Comparison of ENCODE assay signal across 9 mouse cellular contexts in the genomic region with DNA sequence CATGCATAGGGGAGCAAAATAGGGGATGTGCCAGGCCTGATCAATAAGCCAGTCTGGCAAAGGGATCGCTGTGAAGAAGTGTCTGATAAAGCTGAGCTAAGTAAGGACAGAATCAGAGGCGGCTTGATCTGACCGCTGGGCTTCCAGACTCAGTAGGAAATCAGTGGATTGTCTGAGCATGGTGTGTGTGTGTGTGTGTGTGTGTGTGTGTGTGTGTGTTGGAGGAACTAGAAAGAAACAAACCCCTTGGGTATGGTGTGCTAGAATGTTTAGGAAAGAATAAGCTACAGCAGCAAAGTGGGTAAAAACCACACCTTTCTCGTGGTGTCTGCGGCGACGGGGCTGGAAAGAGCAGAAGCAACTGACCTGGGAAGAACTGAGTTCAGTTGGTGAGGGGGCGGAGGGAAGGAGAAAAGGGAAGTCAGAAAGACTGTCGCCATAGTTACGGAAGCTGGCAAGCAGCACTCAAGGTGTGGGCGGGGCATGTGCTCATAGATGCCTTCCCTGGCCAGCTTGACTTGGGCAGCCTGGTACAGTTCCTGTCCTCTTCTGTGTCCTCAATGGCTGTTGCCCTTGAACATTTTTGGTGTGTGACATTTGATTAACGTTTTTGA. TPM values are rescaled to one million over a fixed set of nuclear protein-coding genes. Genes with fewer than 3 reads are reported as not detected.
DNase-seq lines count a peak whose midpoint lies in the region; ATAC-seq and TF ChIP-seq lines count a peak whose summit lies in the region.
"Had no signal": no experiment of that assay in that cellular context is flagged by ENCODE, and none has a peak within 500 bp of the region (broad histone marks: within the 10 kb centered on the region; RNA-seq: fewer than 3 reads in every experiment).

No protein-coding gene starts in this region.

- no peak overlapping the region for H3K27ac ChIP-seq in cerebellum, adult 2 months (ENCODE audit: insufficient read depth, low read length)
- H3K27ac ChIP-seq in liver, embryonic 11.5 days (ENCODE audit: low read depth, low read length), result no peak overlapping the region
- no peak overlapping the region for H3K27ac ChIP-seq in stomach, postnatal 0 days (replicated peaks)

- H3K4me3 ChIP-seq in cerebellum, adult 2 months (replicated peaks; ENCODE audit: insufficient read depth, low read depth, low read length), result peak overlapping the region; percentile 30
- no peak overlapping the region for H3K4me3 ChIP-seq in liver, embryonic 11.5 days (ENCODE audit: low read depth, low read length)
- no peak overlapping the region for H3K4me3 ChIP-seq in stomach, postnatal 0 days (ENCODE audit: low read depth, low read length)

- no peak for TF ChIP-seq POLR2A in cerebellum, adult 2 months (IDR thresholded peaks at IDR 0.05; ENCODE audit: borderline replicate concordance, insufficient read depth, low read length)

- no peak for TF ChIP-seq EP300 in stomach, postnatal 0 days (optimal IDR thresholded peaks at IDR 0.05)

- H3K27me3 ChIP-seq in cerebellum, adult 2 months (ENCODE audit: control insufficient read depth, insufficient read depth, low read length), result no peaks in the 10 kb centered on the region
- H3K27me3 ChIP-seq in liver, embryonic 11.5 days (replicated peaks; ENCODE audit: control insufficient read depth, insufficient read depth, low read length), result no peaks in the 10 kb centered on the region
- H3K27me3 ChIP-seq in stomach, postnatal 0 days (ENCODE audit: control insufficient read depth, insufficient read depth, low read length), result no peaks in the 10 kb centered on the region

- no peaks in the 10 kb centered on the region for H3K36me3 ChIP-seq in liver, embryonic 11.5 days (ENCODE audit: control insufficient read depth, insufficient read depth, low read length)
- no peaks in the 10 kb centered on the region for H3K36me3 ChIP-seq in stomach, postnatal 0 days (ENCODE audit: control insufficient read depth, insufficient read depth, low read length)

- DNase-seq in cerebellum, adult 2 months, result peak; percentile 29 to 43
- DNase-seq in cerebellum, adult 8-10 months, result no peak
- peak; percentile 60 for DNase-seq in c-Kit-positive CD71-negative TER-119-negative erythroid progenitor cells, embryonic 14.5 days (ENCODE audit: low read depth)
- peak; percentile 68 for DNase-seq in kidney, postnatal 10 days
- no peak for DNase-seq in liver, embryonic 11.5 days (ENCODE audit: low spot score)
- DNase-seq in stomach, postnatal 0 days (ENCODE audit: low spot score), result peak; percentile 49

- peaks cover 6% of the 10 kb centered on the region; the same call in 1 of the 2 replicates for H3K4me1 ChIP-seq in cerebellum, adult 2 months (ENCODE audit: control insufficient read depth, insufficient read depth, low read length)
- H3K4me1 ChIP-seq in liver, embryonic 11.5 days (replicated peaks; ENCODE audit: control insufficient read depth, insufficient read depth, low read length), result peaks cover 5% of the 10 kb centered on the region
- H3K4me1 ChIP-seq in stomach, postnatal 0 days (replicated peaks; ENCODE audit: control insufficient read depth, insufficient read depth), result 0 out of 2 replicates have a peak, but pooled peaks cover 3% of the 10 kb centered on the region

- H3K9ac ChIP-seq in liver, embryonic 11.5 days (ENCODE audit: low read depth, low read length), result no peak overlapping the region
- H3K9ac ChIP-seq in stomach, postnatal 0 days (ENCODE audit: low read length), result no peak overlapping the region

- peak; percentile 98 for ATAC-seq in granulocyte monocyte progenitor cell, adult 5-6 weeks (replicated peaks; ENCODE audit: poor library complexity, severe bottlenecking)
- peak; percentile 59 for ATAC-seq in liver, embryonic 11.5 days (replicated peaks; ENCODE audit: low FRiP score)
- ATAC-seq in monocyte, adult 5-6 weeks (replicated peaks; ENCODE audit: insufficient number of reproducible peaks, low FRiP score, low TSS enrichment, poor library complexity, severe bottlenecking), result peak; percentile 96
- no peak for ATAC-seq in stomach, postnatal 0 days (ENCODE audit: low FRiP score, low TSS enrichment)

- 18% methylated on average over 12 of the region's 12 CpGs for WGBS in cerebellum, adult 2 months
- 26% methylated on average over 12 of the region's 12 CpGs for WGBS in liver, embryonic 11.5 days
- WGBS in stomach, postnatal 0 days, result 28% methylated on average over 12 of the region's 12 CpGs

- peak overlapping the region; percentile 42 for H3K4me2 ChIP-seq in liver, embryonic 11.5 days
- no peak overlapping the region for H3K4me2 ChIP-seq in stomach, postnatal 0 days (replicated peaks; ENCODE audit: low read depth)

- TF ChIP-seq CTCF in cerebellum, adult 2 months (IDR thresholded peaks at IDR 0.05; ENCODE audit: borderline replicate concordance, insufficient read depth, low read depth, low read length), result no peak
- no peak for TF ChIP-seq CTCF in stomach, postnatal 0 days (IDR thresholded peaks at IDR 0.05; ENCODE audit: low read depth)

- no peaks in the 10 kb centered on the region for H3K9me3 ChIP-seq in liver, embryonic 11.5 days (ENCODE audit: control insufficient read depth, low read length)
- no peaks in the 10 kb centered on the region for H3K9me3 ChIP-seq in stomach, postnatal 0 days (ENCODE audit: control insufficient read depth, low read length)

RNA-seq across cellular contexts. Expression of a gene that starts 2.6 kb away (rescaled TPM):
- polyA plus RNA-seq in cerebellum, adult 2 months (2012; rRNA removed), result not detected in 2 replicates
- not detected in 2 replicates for total RNA-seq in granulocyte monocyte progenitor cell, adult 5-6 weeks (2014; fragmentation: Nextera tagmentation)
- not detected in 2 replicates for total RNA-seq in granulocyte monocyte progenitor cell, adult 5-6 weeks (2017)
- polyA plus RNA-seq in liver, embryonic 11.5 days (2014; fragmentation: Nextera tagmentation; extraction: Ambion mirVana), result not detected in 2 replicates
- total RNA-seq in monocyte, adult 5-6 weeks (2017), result not detected in 3 replicates
- polyA plus RNA-seq in stomach, postnatal 0 days (2015; fragmentation: Nextera tagmentation; extraction: Ambion mirVana), result not detected in 2 replicates
- polyA plus RNA-seq: intestine, embryonic 14.5 days had no signal

RNA-seq across cellular contexts. Expression of a gene that starts 22.7 kb away (rescaled TPM):
- polyA plus RNA-seq in cerebellum, adult 2 months (2012; rRNA removed), result 76.6 and 78.0 TPM in 2 replicates
- total RNA-seq in granulocyte monocyte progenitor cell, adult 5-6 weeks (2014; fragmentation: Nextera tagmentation), result 86.1 and 90.9 TPM in 2 replicates
- 70.5 and 74.0 TPM in 2 replicates for total RNA-seq in granulocyte monocyte progenitor cell, adult 5-6 weeks (2017)
- 109 and 120 TPM in 2 replicates for polyA plus RNA-seq in liver, embryonic 11.5 days (2014; fragmentation: Nextera tagmentation; extraction: Ambion mirVana)
- total RNA-seq in monocyte, adult 5-6 weeks (2017), result 8.5 to 17.6 TPM (median 9.9 TPM) in 3 replicates
- 55.7 and 60.9 TPM in 2 replicates for polyA plus RNA-seq in stomach, postnatal 0 days (2015; fragmentation: Nextera tagmentation; extraction: Ambion mirVana)

RNA-seq across cellular contexts. Expression of a gene that starts 22.9 kb away (rescaled TPM):
- 6.5 and 6.8 TPM in 2 replicates for polyA plus RNA-seq in cerebellum, adult 2 months (2012; rRNA removed)
- 18.0 and 20.9 TPM in 2 replicates for total RNA-seq in granulocyte monocyte progenitor cell, adult 5-6 weeks (2014; fragmentation: Nextera tagmentation)
- total RNA-seq in granulocyte monocyte progenitor cell, adult 5-6 weeks (2017), result 11.8 and 17.8 TPM in 2 replicates
- polyA plus RNA-seq in liver, embryonic 11.5 days (2014; fragmentation: Nextera tagmentation; extraction: Ambion mirVana), result 12.2 TPM in 2 replicates
- total RNA-seq in monocyte, adult 5-6 weeks (2017), result 4.9 to 12.1 TPM (median 5.4 TPM) in 3 replicates
- polyA plus RNA-seq in stomach, postnatal 0 days (2015; fragmentation: Nextera tagmentation; extraction: Ambion mirVana), result 3.8 and 4.3 TPM in 2 replicates

Comparison
In these comparisons a context has a peak if more than half of its experiments do, and no peak if none do; other contexts are left out.
1. DNase-seq: peak in cerebellum, adult 2 months (2 of 2), c-Kit-positive CD71-negative TER-119-negative erythroid progenitor cells, embryonic 14.5 days (single experiment), kidney, postnatal 10 days (single experiment) and stomach, postnatal 0 days (single experiment); none in cerebellum, adult 8-10 months (single experiment) and liver, embryonic 11.5 days (single experiment).